Mouse (Mus musculus) stomach, postnatal 0 days (tissue): ENCODE measurements around the gene Pigb.

ENCODE experiments used
- CTCF ChIP-seq: IDR thresholded peaks from 2 replicates; pipeline ENCODE4 v1.5.1; 2016; ENCODE audit warnings: antibody characterized with exemption, low read depth, mild to moderate bottlenecking, moderate library complexity
- EP300 ChIP-seq: optimal IDR thresholded peaks from 2 replicates; pipeline ENCODE3; 2016; ENCODE audit warnings: antibody characterized with exemption

- TF ChIP-seq CTCF (no peak), EP300 (no peak)
Observed at GRCm38 (mm10) chr9:73087121-73087520, 46.9 kb upstream of the Pigb start.
